Mouse (Mus musculus) frontal cortex, postnatal 14 days (tissue): ENCODE measurements around the gene Trpv3.

Experiments used
- DNase-seq, 2 experiments: peaks; one replicate each; pipeline ENCODE4 v3.0.0; 2022; ENCODE audit warnings: low spot score in 2 of 2

Trpv3 gene

GRCm38 (mm10) chr11:73267267-73267666 is at the start of gene Trpv3:
Gene Trpv3, plus strand, starts transcription at chr11:73267388.
- no peak for DNase-seq

GRCm38 (mm10) chr11:73219671-73220070 is 47.5 kb upstream of the Trpv3 start:
- no peak for DNase-seq

GRCm38 (mm10) chr11:73220651-73221050 is 46.5 kb upstream of the Trpv3 start:
- DNase-seq: no peak

- no peak for DNase-seq
These were observed 44.3 kb upstream of the Trpv3 start for GRCm38 (mm10) chr11:73222846-73223245.

- DNase-seq: no peak
These were observed 43.2 kb upstream of the Trpv3 start for GRCm38 (mm10) chr11:73223966-73224365.

- DNase-seq: no peak
These were observed 41.3 kb upstream of the Trpv3 start for GRCm38 (mm10) chr11:73225856-73226255.

- no peak for DNase-seq
These were observed 38.3 kb upstream of the Trpv3 start for GRCm38 (mm10) chr11:73228881-73229280.

- DNase-seq: no peak
These were observed 37.1 kb upstream of the Trpv3 start for GRCm38 (mm10) chr11:73230081-73230480.

GRCm38 (mm10) chr11:73232513-73232912 is 34.7 kb upstream of the Trpv3 start:
- DNase-seq: no peak

- DNase-seq: no peak
These were observed 33.2 kb upstream of the Trpv3 start, which contains the start of gene Trpv1 for GRCm38 (mm10) chr11:73233992-73234391. Gene Trpv1, plus strand, starts transcription at chr11:73234292.

GRCm38 (mm10) chr11:73235990-73236701 is 31.0 kb upstream of the Trpv3 start:
- DNase-seq: no peak

- no peak for DNase-seq
These were observed 30.5 kb upstream of the Trpv3 start for GRCm38 (mm10) chr11:73236731-73237130.

GRCm38 (mm10) chr11:73242199-73242598 is 25.0 kb upstream of the Trpv3 start:
- no peak for DNase-seq

GRCm38 (mm10) chr11:73242777-73243176 is 24.4 kb upstream of the Trpv3 start:
- DNase-seq: no peak

- DNase-seq: no peak
These were observed 9.7 kb upstream of the Trpv3 start for GRCm38 (mm10) chr11:73257362-73257945.

- DNase-seq: no peak
These were observed 8.5 kb upstream of the Trpv3 start for GRCm38 (mm10) chr11:73258664-73259063.

- DNase-seq: no peak
These were observed 6.7 kb upstream of the Trpv3 start for GRCm38 (mm10) chr11:73260457-73260856.

GRCm38 (mm10) chr11:73261385-73261784 is 5.8 kb upstream of the Trpv3 start:
- DNase-seq: no peak

GRCm38 (mm10) chr11:73274821-73275220 is 7.6 kb downstream of the Trpv3 start:
- no peak for DNase-seq

GRCm38 (mm10) chr11:73280710-73281109 is 13.5 kb downstream of the Trpv3 start:
- no peak for DNase-seq

GRCm38 (mm10) chr11:73281528-73282027 is 14.4 kb downstream of the Trpv3 start:
- peak; percentile 69 to 81 for DNase-seq

GRCm38 (mm10) chr11:73283369-73283768 is 16.2 kb downstream of the Trpv3 start:
- DNase-seq: no peak

- DNase-seq: no peak
These were observed 16.7 kb downstream of the Trpv3 start for GRCm38 (mm10) chr11:73283926-73284325.
